Mouse (Mus musculus) ES-E14 (cell line): ENCODE measurements around the gene Ildr2. TPM values are rescaled to one million over a fixed set of nuclear protein-coding genes. Genes with fewer than 3 reads are reported as not detected.

Experiments
- DNase-seq: peaks from one replicate; pipeline ENCODE4 v3.0.0-alpha.2; 2013; ENCODE audit warnings: low read depth, low spot score
- H3K27ac ChIP-seq: 2 replicates; pipeline ENCODE4 v1.5.1; 2012; ENCODE audit warnings: low read depth, mild to moderate bottlenecking, low read length, moderate library complexity, mixed read lengths; ENCODE audit not compliant: poor library complexity, insufficient read depth, severe bottlenecking
- H3K36me3 ChIP-seq: 2 replicates; pipeline ENCODE4 v1.6.1; 2012; ENCODE audit warnings: mild to moderate bottlenecking, low read length, moderate library complexity, mixed read lengths; ENCODE audit not compliant: control insufficient read depth, poor library complexity, insufficient read depth, severe bottlenecking
- H3K4me1 ChIP-seq, 2 experiments: fragments of 150-350 bp in 1 of 2; sonication (generic) in 1 of 2; 2 replicates each; pipeline ENCODE4 v1.6.1; 2012; ENCODE audit warnings: low read length in 2 of 2, mild to moderate bottlenecking in 1 of 2, mixed read lengths in 1 of 2; ENCODE audit not compliant: control insufficient read depth in 2 of 2, insufficient read depth in 2 of 2, poor library complexity in 1 of 2
- H3K4me3 ChIP-seq, 2 experiments: fragments of 150-350 bp in 1 of 2; sonication (generic) in 1 of 2; 2 replicates each; pipeline ENCODE4 v1.5.1; 2012; ENCODE audit warnings: low read length in 2 of 2, low read depth in 1 of 2, mild to moderate bottlenecking in 1 of 2, mixed read lengths in 1 of 2; ENCODE audit not compliant: insufficient read depth in 1 of 2, poor library complexity in 1 of 2, severe bottlenecking in 1 of 2
- H3K9ac ChIP-seq: 2 replicates; pipeline ENCODE4 v1.6.1; 2012; ENCODE audit warnings: low read depth, mild to moderate bottlenecking, low read length, mixed read lengths; ENCODE audit not compliant: poor library complexity, insufficient read depth, severe bottlenecking
- H3K9me3 ChIP-seq: fragments of 150-350 bp; sonication (generic); 2 replicates; pipeline ENCODE4 v1.6.1; 2012; ENCODE audit warnings: low read depth, mild to moderate bottlenecking, low read length; ENCODE audit not compliant: control insufficient read depth, insufficient read depth
- CHD2 ChIP-seq: IDR thresholded peaks from 2 replicates; pipeline ENCODE4 v1.6.1; 2014; ENCODE audit warnings: mild to moderate bottlenecking, low read depth, low read length, inconsistent platforms
- HCFC1 ChIP-seq: IDR thresholded peaks from 2 replicates; pipeline ENCODE4 v1.6.1; 2012; ENCODE audit warnings: low read length, inconsistent platforms, borderline replicate concordance; ENCODE audit not compliant: insufficient read depth
- MAFK ChIP-seq: IDR thresholded peaks from 2 replicates; pipeline ENCODE4 v1.6.1; 2014; ENCODE audit warnings: mild to moderate bottlenecking, low read depth, low read length, inconsistent platforms; ENCODE audit not compliant: insufficient read depth
- ZC3H11A ChIP-seq: IDR thresholded peaks from 2 replicates; pipeline ENCODE4 v1.6.1; 2012; ENCODE audit warnings: low read depth, mild to moderate bottlenecking, inconsistent platforms, low read length, borderline replicate concordance
- ZNF384 ChIP-seq: IDR thresholded peaks from 2 replicates; pipeline ENCODE4 v1.6.1; 2012; ENCODE audit warnings: low read depth, low read length, inconsistent platforms
- in situ Hi-C, 2 experiments: fragments of 600-800 bp; cut with MboI; formaldehyde crosslinking; loops; one replicate each; pipeline ENCODE4 v1.15.1; 2025; ENCODE audit warnings: low sequenced_read_pairs in 2 of 2, inconsistent platforms in 1 of 2; ENCODE audit not compliant: unreplicated experiment in 2 of 2
- total RNA-seq: library from RNA; depleted of rRNA; stranded (reverse); fragments of 300-350 nt; gene quantifications from 2 replicates; pipeline ENCODE4 v1.2.3, GENCODE M21; 2012

Gene Ildr2
- total RNA-seq, 1 experiment, result 2.9 TPM

DNA sequence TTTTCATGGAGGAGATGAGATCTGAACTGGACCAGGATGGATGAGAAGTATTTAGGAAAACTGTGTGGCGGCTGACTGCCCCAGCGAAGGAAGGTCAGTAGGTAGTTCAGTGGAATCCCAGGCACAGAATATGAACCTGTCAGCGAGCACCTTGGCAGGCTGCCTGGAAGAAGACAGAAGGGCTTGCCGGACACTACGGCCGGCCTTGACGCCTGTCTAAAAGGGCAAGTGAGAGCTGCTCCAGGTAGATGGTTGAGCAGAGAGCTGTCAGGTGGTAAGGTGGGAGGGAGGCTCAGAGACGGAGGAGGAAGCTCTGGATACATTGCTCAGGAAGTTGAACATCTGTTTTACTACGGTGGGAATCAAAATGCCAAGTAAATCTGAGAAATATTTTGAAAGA, 42.4 kb downstream of the Ildr2 start:
- Histone ChIP-seq H3K9ac (no peak overlapping the region), H3K36me3 (no peaks in the 10 kb centered on the region), H3K4me3 (no peak overlapping the region), H3K27ac (no peak overlapping the region), H3K9me3 (no peaks in the 10 kb centered on the region), H3K4me1 (peaks cover 0 to 3% of the 10 kb centered on the region in 2 experiments; a peak in 2 of 4 replicates)
- DNase-seq, result no peak
- TF ChIP-seq ZC3H11A (no peak), ZNF384 (no peak), CHD2 (no peak), HCFC1 (no peak), MAFK (no peak)
- in situ Hi-C loops, result no loop called here

DNA sequence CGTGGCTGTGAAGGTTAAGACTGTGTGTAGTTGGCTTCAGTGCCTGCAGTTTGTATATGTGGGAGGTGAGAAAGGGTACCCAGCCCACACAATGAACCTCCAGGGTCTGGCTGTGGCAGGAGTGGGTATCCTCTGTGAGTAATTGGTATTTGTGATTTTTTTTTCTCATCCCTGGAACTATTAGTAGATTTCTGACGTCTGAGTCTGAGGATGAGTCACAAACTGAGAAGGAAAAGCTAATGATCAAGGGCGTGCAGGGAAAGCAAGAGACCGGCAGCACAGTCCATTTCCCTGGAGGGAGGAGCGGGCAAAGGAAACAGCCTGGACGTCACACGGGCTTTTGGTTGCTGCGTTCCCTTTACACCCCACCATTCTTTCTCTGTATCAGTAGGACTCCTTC, 43.0 kb downstream of the Ildr2 start:
- no peak for DNase-seq
- no peaks in the 10 kb centered on the region for H3K36me3 ChIP-seq
- H3K4me3 ChIP-seq, result no peak overlapping the region
- no peak for TF ChIP-seq CHD2
- no peak for TF ChIP-seq ZC3H11A
- no peak for TF ChIP-seq MAFK
- no peak for TF ChIP-seq HCFC1
- no peak for TF ChIP-seq ZNF384
- H3K9me3 ChIP-seq, result no peaks in the 10 kb centered on the region
- H3K4me1 ChIP-seq, result peaks cover 0 to 3% of the 10 kb centered on the region in 2 experiments; a peak in 2 of 4 replicates
- in situ Hi-C loops, result no loop called here
- no peak overlapping the region for H3K9ac ChIP-seq
- no peak overlapping the region for H3K27ac ChIP-seq

DNA sequence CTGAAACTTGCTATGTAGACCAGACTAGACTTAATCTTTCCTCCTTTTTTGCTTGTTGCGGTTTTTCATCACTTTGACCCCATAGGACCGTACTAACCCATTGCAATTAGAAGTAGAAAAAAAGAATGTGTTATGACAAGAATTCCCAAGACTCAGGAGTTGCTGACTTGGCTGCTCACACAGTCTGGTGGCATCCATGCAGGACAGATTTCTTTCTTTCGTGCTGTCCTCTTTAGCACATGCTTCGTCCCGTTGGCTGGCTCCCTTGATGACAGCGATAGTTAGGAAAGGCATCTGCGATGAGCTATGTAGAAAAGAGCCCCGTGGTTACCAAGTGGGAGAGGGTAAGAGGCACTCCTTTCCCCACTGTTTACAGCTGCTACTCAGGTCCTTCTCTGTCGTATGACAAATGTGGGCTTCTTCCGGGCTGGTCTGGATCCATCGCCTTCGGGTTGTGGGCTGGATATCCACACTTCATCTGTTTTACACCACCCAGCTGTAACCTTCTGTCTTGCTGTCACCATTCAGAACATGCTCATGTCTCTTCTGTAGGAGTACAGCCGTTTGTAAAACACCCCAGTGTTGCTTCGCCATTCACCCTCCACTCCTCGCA, 43.7 kb downstream of the Ildr2 start:
- H3K4me3 ChIP-seq, result no peak overlapping the region
- no peak overlapping the region for H3K27ac ChIP-seq
- no peak for DNase-seq
- in situ Hi-C loops, result no loop called here
- peaks cover 0 to 3% of the 10 kb centered on the region in 2 experiments; a peak in 2 of 4 replicates for H3K4me1 ChIP-seq
- no peak overlapping the region for H3K9ac ChIP-seq
- H3K9me3 ChIP-seq, result no peaks in the 10 kb centered on the region
- TF ChIP-seq ZC3H11A (no peak), CHD2 (no peak), MAFK (no peak), HCFC1 (no peak), ZNF384 (no peak)
- H3K36me3 ChIP-seq, result no peaks in the 10 kb centered on the region

DNA sequence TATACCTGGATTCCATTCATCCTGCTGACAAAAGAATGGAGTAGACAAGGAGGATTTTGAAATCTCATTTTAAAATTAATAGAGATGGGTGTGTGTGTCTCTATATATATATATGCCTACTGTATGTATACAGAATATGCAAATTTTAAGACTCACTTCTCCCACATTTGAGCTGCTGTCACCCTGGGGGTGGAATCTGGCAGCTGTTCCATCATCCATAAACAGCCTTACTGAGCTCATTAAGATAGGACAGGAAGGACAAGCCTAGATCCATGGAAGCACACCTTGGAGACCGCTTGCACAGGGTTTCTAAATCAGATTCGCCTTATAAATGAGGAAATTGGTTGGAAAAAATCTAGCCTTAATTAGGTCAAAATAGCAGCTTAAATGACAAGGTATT, 44.9 kb downstream of the Ildr2 start:
- in situ Hi-C loops, result no loop called here
- Histone ChIP-seq H3K27ac (no peak overlapping the region), H3K36me3 (no peaks in the 10 kb centered on the region), H3K4me1 (peaks cover 0 to 3% of the 10 kb centered on the region in 2 experiments; a peak in 2 of 4 replicates), H3K9ac (no peak overlapping the region), H3K4me3 (no peak overlapping the region), H3K9me3 (no peaks in the 10 kb centered on the region)
- DNase-seq, result no peak
- no peak for TF ChIP-seq ZC3H11A
- TF ChIP-seq MAFK, result no peak
- no peak for TF ChIP-seq HCFC1
- no peak for TF ChIP-seq ZNF384
- no peak for TF ChIP-seq CHD2
